Mouse (Mus musculus) lung, embryonic 14.5 days (tissue): ENCODE measurements around the gene Popdc2. TPM values are rescaled to one million over a fixed set of nuclear protein-coding genes. Genes with fewer than 3 reads are reported as not detected.

ENCODE experiments used
- ATAC-seq: fragments of 200-750 bp; cut with Nextera tagmentation; 2 replicates; pipeline ENCODE4 v1.8.0; 2017; ENCODE audit warnings: mild to moderate bottlenecking, moderate TSS enrichment, moderate library complexity; ENCODE audit not compliant: insufficient read depth
- DNase-seq: peaks from one replicate; pipeline ENCODE4 v3.0.0-alpha.2; 2015
- H3K27ac ChIP-seq: fragments of 300-500 bp; sonication (generic); 2 replicates; pipeline ENCODE4 v1.5.1; 2014; ENCODE audit warnings: low read depth, mild to moderate bottlenecking, moderate library complexity
- H3K27me3 ChIP-seq: fragments of 300-500 bp; sonication (generic); 2 replicates; pipeline ENCODE4 v1.6.1; 2014; ENCODE audit warnings: low read length, control low read depth; ENCODE audit not compliant: insufficient read depth
- H3K36me3 ChIP-seq: fragments of 300-500 bp; sonication (generic); 2 replicates; pipeline ENCODE4 v1.6.1; 2014; ENCODE audit warnings: control low read depth; ENCODE audit not compliant: insufficient read depth
- H3K4me1 ChIP-seq: fragments of 300-500 bp; sonication (generic); 2 replicates; pipeline ENCODE4 v1.6.1; 2014; ENCODE audit warnings: antibody characterized with exemption, control low read depth; ENCODE audit not compliant: insufficient read depth
- H3K4me2 ChIP-seq: fragments of 300-500 bp; sonication (generic); 2 replicates; pipeline ENCODE4 v1.6.1; 2014; ENCODE audit warnings: mild to moderate bottlenecking
- H3K4me3 ChIP-seq: fragments of 300-500 bp; sonication (generic); 2 replicates; pipeline ENCODE4 v1.5.1; 2014; ENCODE audit warnings: low read depth, low read length
- H3K9ac ChIP-seq: fragments of 300-500 bp; sonication (generic); 2 replicates; pipeline ENCODE4 v1.6.1; 2014
- H3K9me3 ChIP-seq: fragments of 300-500 bp; sonication (generic); 2 replicates; pipeline ENCODE4 v1.6.1; 2016; ENCODE audit warnings: low read depth, low read length, control low read depth
- CTCF ChIP-seq: IDR thresholded peaks from 2 replicates; pipeline ENCODE4 v1.5.1; 2016; ENCODE audit warnings: antibody characterized with exemption, low read depth
- WGBS: fragments of 180-500 bp; shearing (Covaris S2); extraction: QIAGEN DNeasy Blood & Tissue Kit; methylation state at CpG from one replicate; pipeline ENCODE4 v1.1.7; 2014; 5-methylcytosine and 5-hydroxymethylcytosine counted together
- polyA plus RNA-seq: library from polyadenylated mRNA; unstranded; fragments of >200 nt; fragmentation: Nextera tagmentation; extraction: Ambion mirVana; gene quantifications from 2 replicates; pipeline ENCODE4 v1.2.1, GENCODE M21; 2014

Popdc2 gene
- polyA plus RNA-seq, 1 experiment from 2014 or later: 1.0 TPM

- Histone ChIP-seq H3K4me3 (peak overlapping the region; percentile 11; the same call in 1 of the 2 replicates), H3K36me3 (no peaks in the 10 kb centered on the region), H3K9ac (0 out of 2 replicates have a peak overlapping the region, but pooled peaks have one; percentile 42), H3K27me3 (no peaks in the 10 kb centered on the region), H3K4me2 (peak overlapping the region; percentile 43; the same call in 1 of the 2 replicates), H3K4me1 (peaks cover 5% of the 10 kb centered on the region; the same call in 1 of the 2 replicates), H3K27ac (0 out of 2 replicates have a peak overlapping the region, but pooled peaks have one; percentile 65), H3K9me3 (no peaks in the 10 kb centered on the region)
- TF ChIP-seq CTCF: no peak
- ATAC-seq: no peak
- WGBS: 34% methylated on average over 3 of the region's 3 CpGs
- DNase-seq: no peak
Measured at GRCm38 (mm10) chr16:38363256-38363595, 1.2 kb downstream of the Popdc2 start.

DNA sequence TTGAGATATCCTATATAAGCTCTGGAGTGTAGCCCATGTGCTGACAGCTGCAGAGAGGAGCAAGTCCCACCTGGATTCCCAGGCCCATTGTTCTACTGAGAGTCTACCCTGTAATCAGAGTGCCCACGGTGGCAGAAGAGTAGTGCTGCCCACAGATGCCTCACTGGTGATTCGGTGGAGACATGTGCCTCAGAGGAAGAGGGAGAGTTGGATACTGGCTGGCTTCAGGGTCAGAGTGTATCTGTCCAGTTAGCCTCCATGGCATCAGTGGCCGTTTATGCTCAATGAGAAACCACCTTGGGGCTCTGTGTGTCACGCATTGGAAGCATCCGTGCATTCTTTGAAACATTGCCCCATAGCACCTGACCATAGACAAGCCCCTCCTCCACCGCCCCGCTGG lies 1.6 kb downstream of the Popdc2 start:
- no peaks in the 10 kb centered on the region for H3K27me3 ChIP-seq
- H3K4me2 ChIP-seq: no peak overlapping the region
- WGBS: 70% methylated on average over 7 of the region's 7 CpGs
- DNase-seq (no peak), ATAC-seq (no peak)
- H3K9ac ChIP-seq: no peak overlapping the region
- no peak overlapping the region for H3K27ac ChIP-seq
- TF ChIP-seq CTCF: no peak
- H3K36me3 ChIP-seq: no peaks in the 10 kb centered on the region
- H3K4me3 ChIP-seq: no peak overlapping the region
- H3K9me3 ChIP-seq: no peaks in the 10 kb centered on the region
- H3K4me1 ChIP-seq: peaks cover 5% of the 10 kb centered on the region; the same call in 1 of the 2 replicates

DNA sequence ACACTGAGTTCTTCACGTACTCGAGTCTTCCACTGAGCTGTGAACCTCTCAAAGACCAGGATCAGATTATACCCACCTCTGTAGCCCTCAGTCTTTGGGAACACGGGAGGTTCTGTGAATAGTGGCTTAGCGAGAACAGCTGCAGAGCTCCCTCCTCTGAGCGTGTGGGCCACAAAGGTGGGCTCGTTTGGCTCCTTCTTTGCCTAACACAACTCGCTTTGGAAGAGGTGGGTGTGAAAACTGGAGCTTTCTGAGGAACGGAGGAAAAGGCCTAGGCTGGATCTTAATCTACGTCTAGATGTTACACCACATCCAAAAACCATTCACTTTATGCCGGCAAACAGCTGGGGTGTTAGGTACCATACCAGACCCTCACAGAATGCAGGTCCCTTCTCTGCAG lies 3.4 kb downstream of the Popdc2 start:
- no peak for TF ChIP-seq CTCF
- Histone ChIP-seq H3K4me3 (no peak overlapping the region), H3K4me2 (no peak overlapping the region), H3K9ac (no peak overlapping the region), H3K27ac (no peak overlapping the region), H3K9me3 (no peaks in the 10 kb centered on the region), H3K27me3 (no peaks in the 10 kb centered on the region), H3K4me1 (peaks cover 5% of the 10 kb centered on the region; the same call in 1 of the 2 replicates), H3K36me3 (no peaks in the 10 kb centered on the region)
- ATAC-seq (no peak), DNase-seq (no peak)
- WGBS: 83% methylated on average over 10 of the region's 10 CpGs

DNA sequence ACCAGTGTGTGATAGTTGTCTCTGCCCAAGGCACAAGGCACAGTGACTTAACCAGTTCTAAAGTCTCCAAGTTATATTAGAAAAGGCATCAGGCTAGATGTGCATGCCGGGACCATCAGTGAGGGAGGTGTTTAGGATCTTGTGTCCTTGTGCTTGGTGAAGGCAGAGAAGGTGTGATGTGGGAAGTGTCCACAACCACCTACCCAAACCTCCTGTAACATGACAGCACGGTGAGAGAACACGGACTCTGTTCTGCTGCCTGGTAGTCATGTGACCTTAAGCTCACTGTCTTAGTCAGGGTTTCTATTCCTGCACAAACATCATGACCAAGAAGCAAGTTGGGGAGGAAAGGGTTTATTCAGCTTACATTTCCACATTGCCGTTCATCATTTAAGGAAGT lies 4.2 kb downstream of the Popdc2 start:
- ATAC-seq (no peak), DNase-seq (no peak)
- Histone ChIP-seq H3K9me3 (no peaks in the 10 kb centered on the region), H3K4me2 (no peak overlapping the region), H3K27ac (no peak overlapping the region), H3K9ac (no peak overlapping the region), H3K4me1 (peaks cover 5% of the 10 kb centered on the region; the same call in 1 of the 2 replicates), H3K4me3 (no peak overlapping the region), H3K27me3 (no peaks in the 10 kb centered on the region), H3K36me3 (no peaks in the 10 kb centered on the region)
- 78% methylated on average over 4 of the region's 4 CpGs for WGBS
- TF ChIP-seq CTCF: no peak

GRCm38 (mm10) chr16:38368336-38368735 lies 6.3 kb downstream of the Popdc2 start:
- WGBS: 66% methylated on average over 10 of the region's 10 CpGs
- H3K36me3 ChIP-seq: no peaks in the 10 kb centered on the region
- H3K27me3 ChIP-seq: no peaks in the 10 kb centered on the region
- H3K9me3 ChIP-seq: no peaks in the 10 kb centered on the region
- DNase-seq: no peak
- H3K4me2 ChIP-seq: no peak overlapping the region
- H3K4me1 ChIP-seq: no peaks in the 10 kb centered on the region
- no peak overlapping the region for H3K27ac ChIP-seq
- no peak for ATAC-seq
- H3K9ac ChIP-seq: no peak overlapping the region
- no peak for TF ChIP-seq CTCF
- no peak overlapping the region for H3K4me3 ChIP-seq

DNA sequence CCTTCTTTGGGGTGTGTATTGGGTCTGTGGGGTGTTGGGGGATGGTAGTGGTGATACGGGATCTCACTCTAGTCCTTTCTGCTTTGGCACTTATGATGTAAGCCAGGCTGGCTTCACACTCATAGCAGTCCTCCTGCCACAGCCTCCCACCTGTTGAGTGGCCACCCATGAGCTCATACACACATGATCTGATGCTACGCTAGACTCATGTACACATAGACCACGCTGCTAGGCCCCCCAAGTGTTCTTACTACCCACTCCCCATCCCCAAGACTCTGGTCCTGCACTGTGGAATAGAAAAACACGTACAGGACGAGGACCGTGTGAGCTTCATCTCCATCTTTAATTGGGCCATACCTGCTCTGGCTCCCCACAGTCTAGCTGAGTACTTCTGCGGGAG lies 7.0 kb downstream of the Popdc2 start:
- Histone ChIP-seq H3K36me3 (no peaks in the 10 kb centered on the region), H3K4me1 (no peaks in the 10 kb centered on the region)
- no peak for TF ChIP-seq CTCF

DNA sequence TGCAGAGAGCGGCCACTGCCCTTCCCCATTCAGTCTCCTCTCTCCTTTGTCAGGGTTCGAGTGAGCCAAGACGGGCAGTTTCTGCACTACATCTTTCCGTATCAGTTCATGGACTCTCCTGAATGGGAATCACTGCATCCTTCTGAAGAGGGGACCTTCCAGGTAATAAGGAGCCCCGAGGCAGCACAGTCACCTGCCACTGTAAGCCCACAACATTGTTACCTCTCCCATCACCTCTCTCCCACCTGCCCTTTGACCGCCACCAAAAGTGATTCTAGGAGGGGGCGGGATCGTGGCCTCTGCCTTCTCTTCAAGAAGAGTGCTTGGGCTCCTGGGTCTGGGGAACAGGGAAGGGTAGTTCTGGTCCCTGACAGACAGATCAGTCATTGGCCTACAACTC lies 7.4 kb downstream of the Popdc2 start:
- WGBS: 85% methylated on average over 8 of the region's 8 CpGs
- no peak for DNase-seq
- no peak for TF ChIP-seq CTCF
- H3K4me1 ChIP-seq: no peaks in the 10 kb centered on the region
- H3K27me3 ChIP-seq: no peaks in the 10 kb centered on the region
- no peak overlapping the region for H3K9ac ChIP-seq
- H3K4me3 ChIP-seq: no peak overlapping the region
- H3K9me3 ChIP-seq: no peaks in the 10 kb centered on the region
- H3K4me2 ChIP-seq: no peak overlapping the region
- ATAC-seq: no peak
- H3K27ac ChIP-seq: no peak overlapping the region
- no peaks in the 10 kb centered on the region for H3K36me3 ChIP-seq

More for the DNA sequence above, 7.0 kb downstream of the Popdc2 start:
- ATAC-seq (no peak), DNase-seq (no peak)
- Histone ChIP-seq H3K4me3 (no peak overlapping the region), H3K9ac (no peak overlapping the region), H3K4me2 (no peak overlapping the region), H3K27ac (no peak overlapping the region), H3K9me3 (no peaks in the 10 kb centered on the region), H3K27me3 (no peaks in the 10 kb centered on the region)
- 81% methylated on average over 7 of the region's 7 CpGs for WGBS
